Mouse (Mus musculus) midbrain, embryonic 13.5 days (tissue): ENCODE data around the gene Avp. TPM values are rescaled to one million over a fixed set of nuclear protein-coding genes. Genes with fewer than 3 reads are reported as not detected.

Source experiments
- ATAC-seq: fragments of 200-750 bp; cut with Nextera tagmentation; 2 replicates; pipeline ENCODE4 v1.8.0; 2017; ENCODE audit warnings: mild to moderate bottlenecking, moderate TSS enrichment, moderate library complexity
- H3K27ac ChIP-seq: fragments of 300-500 bp; sonication (generic); 2 replicates; pipeline ENCODE4 v1.5.1; 2015; ENCODE audit warnings: inconsistent platforms, mild to moderate bottlenecking, moderate library complexity
- H3K27me3 ChIP-seq: fragments of 300-500 bp; sonication (generic); 2 replicates; pipeline ENCODE4 v1.6.1; 2015; ENCODE audit warnings: mild to moderate bottlenecking, inconsistent platforms
- H3K36me3 ChIP-seq: fragments of 300-500 bp; sonication (generic); 2 replicates; pipeline ENCODE4 v1.6.1; 2015; ENCODE audit warnings: mild to moderate bottlenecking, inconsistent platforms
- H3K4me1 ChIP-seq: fragments of 300-500 bp; sonication (generic); replicated peaks from 2 replicates; pipeline ENCODE4 v1.6.1; 2015; ENCODE audit warnings: inconsistent platforms
- H3K4me2 ChIP-seq: fragments of 300-500 bp; sonication (generic); replicated peaks from 2 replicates; pipeline ENCODE4 v1.6.1; 2015; ENCODE audit warnings: moderate library complexity, mild to moderate bottlenecking, inconsistent platforms
- H3K4me3 ChIP-seq: fragments of 300-500 bp; sonication (generic); replicated peaks from 2 replicates; pipeline ENCODE4 v1.5.1; 2015; ENCODE audit warnings: mild to moderate bottlenecking, inconsistent platforms
- H3K9ac ChIP-seq: fragments of 300-500 bp; sonication (generic); replicated peaks from 2 replicates; pipeline ENCODE4 v1.6.1; 2015; ENCODE audit warnings: mild to moderate bottlenecking, inconsistent platforms
- H3K9me3 ChIP-seq: fragments of 300-500 bp; sonication (generic); 2 replicates; pipeline ENCODE4 v1.6.1; 2016; ENCODE audit warnings: mild to moderate bottlenecking, inconsistent platforms
- WGBS: fragments of 180-500 bp; shearing (Covaris S2); methylation state at CpG from one replicate; pipeline ENCODE4 v1.1.7; 2015; 5-methylcytosine and 5-hydroxymethylcytosine counted together
- microRNA-seq: library from miRNA; unstranded; fragments of <30 nt; microRNA quantifications from one replicate; pipeline ENCODE4, GENCODE M21; 2016
- polyA plus RNA-seq: library from polyadenylated mRNA; unstranded; fragments of >200 nt; fragmentation: Nextera tagmentation; extraction: Ambion mirVana; gene quantifications from 2 replicates; pipeline ENCODE4 v1.2.1, GENCODE M21; 2015

The Avp gene
- polyA plus RNA-seq, 1 experiment from 2014 or later = not detected

DNA sequence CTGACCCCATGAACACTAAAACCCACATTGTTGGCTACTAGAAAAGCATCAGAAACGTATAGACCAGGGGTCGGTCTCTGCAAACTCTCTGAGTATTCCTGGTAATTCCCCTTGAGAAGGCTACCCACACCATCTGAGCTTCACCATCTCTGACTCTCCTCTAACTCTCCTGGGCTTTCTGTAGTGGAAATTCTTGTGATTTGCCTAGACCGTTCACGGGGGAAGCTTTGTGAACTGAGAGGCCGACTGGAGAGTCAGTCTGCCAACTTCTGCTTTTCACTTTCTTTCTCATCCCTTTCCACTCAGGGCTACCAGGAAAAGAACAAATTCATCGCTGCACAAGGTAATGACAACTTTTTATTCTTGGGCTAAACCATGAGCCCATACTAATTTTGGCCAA is 47.3 kb downstream of the Avp start:
- no peak overlapping the region for H3K27ac ChIP-seq

DNA sequence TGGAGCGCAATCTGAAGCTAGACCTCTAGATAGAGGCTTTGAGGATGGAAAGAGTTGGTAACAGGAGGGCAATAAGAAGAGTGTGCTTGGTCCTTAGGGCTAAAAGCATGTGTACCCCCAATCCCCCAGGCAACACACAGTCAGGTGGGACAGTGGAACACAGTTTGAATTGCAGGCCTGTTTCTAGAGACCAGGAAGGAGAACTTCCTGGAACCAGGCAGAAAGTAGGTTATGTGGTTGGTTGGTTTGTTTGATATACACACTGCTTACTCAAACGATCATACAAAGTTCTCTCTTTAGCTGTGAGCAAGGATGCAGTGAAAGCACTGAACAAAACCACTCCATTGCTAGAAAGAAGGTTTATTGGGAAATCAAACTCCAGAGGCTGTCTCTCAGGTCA is 50.2 kb downstream of the Avp start:
- no peaks in the 10 kb centered on the region for H3K9me3 ChIP-seq
- no peak overlapping the region for H3K4me3 ChIP-seq
- H3K27me3 ChIP-seq = no peaks in the 10 kb centered on the region
- ATAC-seq = no peak
- H3K27ac ChIP-seq = no peak overlapping the region
- no peaks in the 10 kb centered on the region for H3K4me1 ChIP-seq
- H3K9ac ChIP-seq = no peak overlapping the region
- 96% methylated on average over 2 of the region's 2 CpGs for WGBS
- H3K36me3 ChIP-seq = peaks cover 53% of the 10 kb centered on the region
- no peak overlapping the region for H3K4me2 ChIP-seq

More for the DNA sequence above, 47.3 kb downstream of the Avp start:
- Histone ChIP-seq H3K36me3 (peaks cover 74% of the 10 kb centered on the region), H3K4me3 (no peak overlapping the region), H3K9me3 (no peaks in the 10 kb centered on the region), H3K4me2 (no peak overlapping the region), H3K9ac (no peak overlapping the region), H3K27me3 (no peaks in the 10 kb centered on the region), H3K4me1 (no peaks in the 10 kb centered on the region)
- ATAC-seq = no peak
- 88% methylated on average over 6 of the region's 6 CpGs for WGBS

Small RNAs within 50 kb of the gene (microRNA-seq; reads per million reads assigned to microRNA genes)
- not detected for gene Gm23876

Other genes with a start within 250 kb of the Avp start
- gene Cpxm1, start 185.0 kb downstream of the Avp start, polyA plus RNA-seq = 13.6 and 16.4 TPM in 2 replicates
- 0.17 TPM in 2 replicates for gene Gm28372, start 177.3 kb downstream of the Avp start, polyA plus RNA-seq
- gene 1700020A23Rik, start 177.3 kb downstream of the Avp start, polyA plus RNA-seq = 0.46 and 0.58 TPM in 2 replicates
- gene Tmem239, start 176.1 kb downstream of the Avp start, polyA plus RNA-seq = not detected in 2 replicates
- gene Vps16, start 158.2 kb downstream of the Avp start, polyA plus RNA-seq = 112 and 124 TPM in 2 replicates
- gene Pced1a, start 157.9 kb downstream of the Avp start, polyA plus RNA-seq = 10.8 and 11.9 TPM in 2 replicates
- gene Ptpra, start 132.3 kb downstream of the Avp start, polyA plus RNA-seq = 112 and 126 TPM in 2 replicates
- gene Mrps26, start 18.8 kb downstream of the Avp start, polyA plus RNA-seq = 81.9 and 94.9 TPM in 2 replicates
- gene Oxt, start 6.4 kb downstream of the Avp start, polyA plus RNA-seq = not detected in 2 replicates
- 13.8 and 13.9 TPM in 2 replicates for gene Fastkd5, start 47.5 kb upstream of the Avp start, polyA plus RNA-seq
- gene Ubox5, start 47.5 kb upstream of the Avp start, polyA plus RNA-seq = 12.8 and 13.4 TPM in 2 replicates
- gene Lzts3, start 60.2 kb upstream of the Avp start, polyA plus RNA-seq = 8.0 and 9.2 TPM in 2 replicates
- 60.2 and 62.0 TPM in 2 replicates for gene Ddrgk1, start 82.1 kb upstream of the Avp start, polyA plus RNA-seq
- 155 and 165 TPM in 2 replicates for gene Itpa, start 85.1 kb upstream of the Avp start, polyA plus RNA-seq
- 0.46 and 0.61 TPM in 2 replicates for gene Slc4a11, start 115.0 kb upstream of the Avp start, polyA plus RNA-seq